Mouse (Mus musculus) liver, postnatal 0 days (tissue): Measurements from ENCODE around the gene Itga6. TPM values are rescaled to one million over a fixed set of nuclear protein-coding genes. Genes with fewer than 3 reads are reported as not detected.

ENCODE experiments used
- ATAC-seq: fragments of 200-750 bp; cut with Nextera tagmentation; 2 replicates; pipeline ENCODE4 v1.8.0; 2017; ENCODE audit warnings: mild to moderate bottlenecking, moderate library complexity
- DNase-seq: peaks from one replicate; pipeline ENCODE4 v3.0.0-alpha.2; 2016
- H3K27ac ChIP-seq: fragments of 300-500 bp; sonication (generic); 2 replicates; pipeline ENCODE4 v1.5.1; 2014; ENCODE audit warnings: antibody characterized with exemption, moderate library complexity, mild to moderate bottlenecking, low read depth
- H3K27me3 ChIP-seq: fragments of 300-500 bp; sonication (generic); 2 replicates; pipeline ENCODE4 v1.6.1; 2014; ENCODE audit warnings: low read length, control low read depth, mixed read lengths; ENCODE audit not compliant: insufficient read depth
- H3K36me3 ChIP-seq: fragments of 300-500 bp; sonication (generic); replicated peaks from 2 replicates; pipeline ENCODE4 v1.6.1; 2014; ENCODE audit warnings: mild to moderate bottlenecking, control low read depth, low read length, moderate library complexity, mixed read lengths; ENCODE audit not compliant: insufficient read depth
- H3K4me1 ChIP-seq: fragments of 300-500 bp; sonication (generic); 2 replicates; pipeline ENCODE4 v1.6.1; 2014; ENCODE audit warnings: antibody characterized with exemption, mild to moderate bottlenecking, control low read depth; ENCODE audit not compliant: insufficient read depth
- H3K4me2 ChIP-seq: fragments of 300-500 bp; sonication (generic); 2 replicates; pipeline ENCODE4 v1.6.1; 2014; ENCODE audit warnings: low read depth, mild to moderate bottlenecking, low read length, moderate library complexity, mixed read lengths
- H3K4me3 ChIP-seq: fragments of 300-500 bp; sonication (generic); 2 replicates; pipeline ENCODE4 v1.5.1; 2014; ENCODE audit warnings: low read depth, low read length
- H3K9ac ChIP-seq: fragments of 300-500 bp; sonication (generic); replicated peaks from 2 replicates; pipeline ENCODE4 v1.6.1; 2014; ENCODE audit warnings: mild to moderate bottlenecking, moderate library complexity
- H3K9me3 ChIP-seq: fragments of 300-500 bp; sonication (generic); 2 replicates; pipeline ENCODE4 v1.6.1; 2016; ENCODE audit warnings: mild to moderate bottlenecking, control low read depth, low read length, mixed read lengths
- CTCF ChIP-seq: sonication (generic); IDR thresholded peaks from 2 replicates; pipeline ENCODE4 v1.5.1; 2016; ENCODE audit warnings: antibody characterized with exemption, low read depth
- EP300 ChIP-seq: IDR thresholded peaks from 2 replicates; pipeline ENCODE4 v1.6.1; 2016; ENCODE audit warnings: antibody characterized with exemption, low read depth, mild to moderate bottlenecking
- WGBS: fragments of 180-500 bp; shearing (Covaris S2); extraction: QIAGEN DNeasy Blood & Tissue Kit; methylation state at CpG from one replicate; pipeline ENCODE4 v1.1.7; 2014; ENCODE audit not compliant: insufficient replicate concordance; 5-methylcytosine and 5-hydroxymethylcytosine counted together
- polyA plus RNA-seq: library from polyadenylated mRNA; unstranded; fragments of >200 nt; fragmentation: Nextera tagmentation; extraction: Ambion mirVana; gene quantifications from 2 replicates; pipeline ENCODE4 v1.2.1, GENCODE M21; 2015

Itga6 gene
- polyA plus RNA-seq, 1 experiment from 2014 or later = 7.5 TPM

DNA sequence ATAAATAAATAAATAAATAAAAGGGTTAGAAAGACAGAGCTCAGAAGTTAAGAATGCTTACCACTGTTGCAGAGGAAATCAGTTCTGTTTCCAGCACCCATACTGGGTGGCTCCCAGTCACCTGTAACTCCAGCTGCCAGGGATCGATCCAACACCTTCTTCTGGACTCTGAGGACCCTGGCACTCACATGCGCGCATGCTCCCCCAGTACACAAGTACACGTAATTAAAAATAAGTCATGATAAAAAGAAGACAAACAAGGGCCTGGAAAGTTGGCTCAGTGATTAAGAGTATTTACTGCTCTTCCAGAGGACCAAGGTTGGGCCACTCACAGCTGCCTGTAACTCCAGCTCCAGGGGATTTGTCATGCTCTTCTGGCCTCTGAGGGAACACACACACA lies 132.4 kb downstream of the Itga6 start:
- Histone ChIP-seq H3K27ac (no peak overlapping the region), H3K4me1 (peaks cover 14% of the 10 kb centered on the region), H3K9me3 (no peaks in the 10 kb centered on the region), H3K36me3 (peaks cover 14% of the 10 kb centered on the region), H3K27me3 (no peaks in the 10 kb centered on the region), H3K4me3 (no peak overlapping the region), H3K9ac (no peak overlapping the region), H3K4me2 (no peak overlapping the region)
- ATAC-seq (no peak), DNase-seq (no peak)
- TF ChIP-seq CTCF (no peak), EP300 (no peak)
- WGBS = 81% methylated on average over 4 of the region's 4 CpGs

DNA sequence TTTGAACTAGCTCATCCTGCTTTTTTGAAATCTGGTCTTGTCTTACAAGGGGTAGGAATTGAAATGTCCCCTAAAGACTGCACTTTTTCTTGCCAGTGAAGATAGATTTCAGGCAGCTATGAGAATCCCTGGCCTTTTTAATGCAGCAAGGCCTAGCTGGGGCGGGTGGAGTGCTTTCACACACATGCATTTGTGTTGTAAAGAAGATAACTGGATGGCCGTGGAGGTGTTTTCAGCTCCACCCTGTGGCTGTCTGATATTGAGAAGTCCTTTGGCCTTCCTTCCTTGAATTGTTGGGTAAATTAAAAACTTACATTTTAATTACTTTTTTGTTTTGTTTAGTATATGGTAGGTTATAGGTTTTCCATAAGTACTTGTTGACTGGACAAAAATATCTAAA lies 133.0 kb downstream of the Itga6 start:
- TF ChIP-seq CTCF (0 out of 2 replicates have a peak, but pooled peaks have one; percentile 27), EP300 (no peak)
- ATAC-seq (no peak), DNase-seq (no peak)
- no peak overlapping the region for H3K4me2 ChIP-seq
- no peak overlapping the region for H3K27ac ChIP-seq
- H3K4me1 ChIP-seq = peaks cover 14% of the 10 kb centered on the region
- H3K9me3 ChIP-seq = no peaks in the 10 kb centered on the region
- no peak overlapping the region for H3K9ac ChIP-seq
- no peak overlapping the region for H3K4me3 ChIP-seq
- H3K36me3 ChIP-seq = peaks cover 19% of the 10 kb centered on the region
- H3K27me3 ChIP-seq = no peaks in the 10 kb centered on the region
- 44% methylated on average over 2 of the region's 2 CpGs for WGBS

DNA sequence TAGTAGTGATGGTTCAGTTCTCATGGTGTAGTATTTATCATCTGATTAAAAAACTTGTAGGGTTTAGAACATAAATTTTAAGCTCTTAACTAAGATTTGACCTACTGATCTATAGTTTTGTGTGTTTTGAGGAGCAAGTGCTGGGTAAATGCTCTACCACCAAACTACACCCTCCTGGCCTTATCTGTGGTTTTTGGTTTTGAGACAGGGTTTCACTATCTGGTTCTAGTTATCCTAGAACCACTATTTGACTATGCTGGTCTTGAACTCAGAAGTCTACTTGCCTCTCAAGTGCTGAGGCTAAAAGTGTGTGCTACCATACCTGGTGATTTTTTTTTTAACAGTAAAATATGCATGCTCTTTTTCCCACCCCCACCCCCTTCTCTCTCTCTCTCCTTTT lies 133.5 kb downstream of the Itga6 start:
- no peaks in the 10 kb centered on the region for H3K9me3 ChIP-seq
- no peak for ATAC-seq
- H3K36me3 ChIP-seq = peaks cover 24% of the 10 kb centered on the region
- DNase-seq = no peak
- H3K9ac ChIP-seq = no peak overlapping the region
- H3K4me2 ChIP-seq = no peak overlapping the region
- H3K4me1 ChIP-seq = peaks cover 14% of the 10 kb centered on the region
- no peak overlapping the region for H3K4me3 ChIP-seq
- no peak overlapping the region for H3K27ac ChIP-seq
- no peaks in the 10 kb centered on the region for H3K27me3 ChIP-seq
- TF ChIP-seq EP300 (no peak), CTCF (no peak)

DNA sequence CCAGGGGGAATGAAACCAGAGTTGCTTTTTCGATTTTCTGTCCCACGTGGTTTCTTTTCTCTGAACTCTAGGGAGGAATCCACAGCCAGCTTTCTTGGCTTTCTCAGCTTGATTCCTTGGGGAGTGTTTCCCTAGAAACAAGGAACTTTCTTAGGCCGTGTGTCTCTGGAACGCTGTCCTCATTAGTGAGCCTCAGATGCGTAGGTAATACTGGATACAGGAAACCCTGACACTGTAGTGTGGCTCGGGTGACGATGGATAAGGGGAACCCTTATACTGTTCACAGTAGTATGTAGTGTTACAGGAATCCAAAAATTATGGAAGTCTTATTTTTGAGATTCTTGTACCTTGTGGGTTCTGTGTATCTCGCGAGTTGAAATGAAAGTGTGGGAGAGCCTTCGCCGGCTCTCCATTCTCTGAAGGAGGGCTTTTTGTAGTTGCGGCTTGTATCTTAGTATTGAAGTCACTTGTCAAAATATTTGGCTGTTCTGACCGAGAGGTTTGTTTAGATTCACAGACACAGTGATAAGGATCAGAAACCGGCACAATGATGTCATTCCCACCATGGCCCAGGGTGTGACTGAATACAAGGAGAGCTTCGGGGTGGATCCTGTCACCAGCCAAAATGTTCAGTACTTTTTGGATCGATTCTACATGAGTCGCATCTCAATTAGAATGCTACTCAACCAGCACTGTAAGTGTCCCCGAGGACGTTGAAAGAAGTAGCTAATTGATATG lies 137.7 kb downstream of the Itga6 start:
- H3K4me1 ChIP-seq = no peaks in the 10 kb centered on the region
- ATAC-seq (no peak), DNase-seq (no peak)
- H3K9me3 ChIP-seq = no peaks in the 10 kb centered on the region
- no peak overlapping the region for H3K9ac ChIP-seq
- TF ChIP-seq EP300 (no peak), CTCF (no peak)
- H3K27me3 ChIP-seq = no peaks in the 10 kb centered on the region
- no peak overlapping the region for H3K27ac ChIP-seq
- peaks cover 55% of the 10 kb centered on the region for H3K36me3 ChIP-seq
- 86% methylated on average over 19 of the region's 19 CpGs for WGBS
- no peak overlapping the region for H3K4me3 ChIP-seq
- H3K4me2 ChIP-seq = no peak overlapping the region

DNA sequence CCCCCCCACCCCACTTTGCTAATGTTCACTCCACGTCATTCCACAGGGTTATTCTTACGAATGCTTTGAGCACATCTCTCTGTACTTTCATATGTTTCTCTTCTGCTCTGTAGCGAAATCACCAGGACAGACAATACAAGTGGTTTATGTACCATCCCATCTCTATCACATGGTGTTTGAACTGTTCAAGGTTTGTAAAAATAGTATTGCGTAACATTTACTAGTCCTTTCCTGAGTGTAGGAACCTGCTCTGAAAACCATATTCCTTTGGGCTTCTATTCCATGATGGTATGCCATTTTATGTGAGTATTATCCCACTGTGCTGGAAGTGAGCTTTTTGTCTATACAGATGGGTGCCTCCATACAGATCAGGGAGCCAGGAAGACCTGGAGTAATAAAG lies 141.9 kb downstream of the Itga6 start:
- H3K27me3 ChIP-seq = no peaks in the 10 kb centered on the region
- H3K27ac ChIP-seq = no peak overlapping the region
- no peak overlapping the region for H3K4me3 ChIP-seq
- H3K36me3 ChIP-seq = peaks cover 76% of the 10 kb centered on the region
- H3K4me1 ChIP-seq = no peaks in the 10 kb centered on the region
- H3K9ac ChIP-seq = no peak overlapping the region
- ATAC-seq (no peak), DNase-seq (no peak)
- TF ChIP-seq CTCF (no peak), EP300 (no peak)
- H3K4me2 ChIP-seq = no peak overlapping the region
- WGBS = 90% methylated on average over 4 of the region's 4 CpGs
- no peaks in the 10 kb centered on the region for H3K9me3 ChIP-seq

DNA sequence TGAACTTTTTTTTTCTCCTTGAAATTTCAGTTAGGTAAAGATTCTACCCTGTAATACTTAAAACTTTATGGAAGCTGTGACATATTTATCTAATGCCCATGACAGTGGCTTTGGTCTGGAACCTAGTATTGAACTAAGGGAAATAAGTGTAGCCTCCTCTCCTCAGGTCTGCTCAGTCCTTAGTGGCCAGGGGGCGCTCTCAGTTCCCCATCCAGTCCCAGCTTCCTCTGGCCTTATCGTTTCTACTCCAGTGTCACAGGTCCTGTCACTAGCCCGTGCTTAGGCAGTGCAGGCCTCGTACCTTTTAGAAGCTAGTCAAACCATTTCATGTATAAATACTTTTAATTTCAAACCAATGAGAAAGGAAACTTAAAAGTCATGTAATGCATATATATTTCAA lies 143.0 kb downstream of the Itga6 start:
- no peaks in the 10 kb centered on the region for H3K4me1 ChIP-seq
- DNase-seq = peak; percentile 20
- H3K27ac ChIP-seq = no peak overlapping the region
- no peak for ATAC-seq
- H3K9me3 ChIP-seq = no peaks in the 10 kb centered on the region
- 71% methylated on average over 4 of the region's 4 CpGs for WGBS
- H3K4me2 ChIP-seq = no peak overlapping the region
- H3K27me3 ChIP-seq = no peaks in the 10 kb centered on the region
- H3K9ac ChIP-seq = no peak overlapping the region
- TF ChIP-seq CTCF = peak; percentile 39
- no peak for TF ChIP-seq EP300
- H3K4me3 ChIP-seq = no peak overlapping the region
- peaks cover 76% of the 10 kb centered on the region for H3K36me3 ChIP-seq
